Mouse (Mus musculus): ENCODE measurements around the gene Zfp423. TPM values are rescaled to one million over a fixed set of nuclear protein-coding genes. Genes with fewer than 3 reads are reported as not detected.

Zfp423 gene
- polyA plus RNA-seq, 1 experiment from 2014 or later: 27.9 TPM

GRCm38 (mm10) chr8:87701583-87701982, 257.8 kb downstream of the Zfp423 start:
- Histone ChIP-seq H3K36me3 (ENCODE audit: control insufficient read depth, insufficient read depth, low read length) (no peaks in the 10 kb centered on the region), H3K9me3 (replicated peaks; ENCODE audit: control insufficient read depth, low read length) (no peaks in the 10 kb centered on the region), H3K4me2 (ENCODE audit: low read length) (no peak overlapping the region), H3K4me3 (ENCODE audit: low read depth, low read length) (no peak overlapping the region), H3K4me1 (ENCODE audit: control insufficient read depth, insufficient read depth, low read length) (peaks cover 41% of the 10 kb centered on the region), H3K27me3 (replicated peaks; ENCODE audit: control insufficient read depth, insufficient read depth, low read length) (no peaks in the 10 kb centered on the region), H3K27ac (ENCODE audit: low read depth, low read length) (peak overlapping the region; percentile 87), H3K9ac (ENCODE audit: low read length) (no peak overlapping the region; the same call in 1 of the 2 replicates)
- WGBS: 63% methylated on average over 4 of the region's 4 CpGs
- ATAC-seq: 0 out of 2 replicates have a peak, but pooled peaks have one; percentile 6
- DNase-seq (ENCODE audit: low spot score): no peak

GRCm38 (mm10) chr8:87700321-87700720, 259.1 kb downstream of the Zfp423 start:
- H3K4me1 ChIP-seq (ENCODE audit: control insufficient read depth, insufficient read depth, low read length): peaks cover 45% of the 10 kb centered on the region
- H3K4me3 ChIP-seq (ENCODE audit: low read depth, low read length): no peak overlapping the region
- 62% methylated on average over 12 of the region's 12 CpGs for WGBS
- no peak overlapping the region for H3K9ac ChIP-seq (ENCODE audit: low read length)
- no peaks in the 10 kb centered on the region for H3K9me3 ChIP-seq (replicated peaks; ENCODE audit: control insufficient read depth, low read length)
- no peak overlapping the region for H3K27ac ChIP-seq (ENCODE audit: low read depth, low read length)
- DNase-seq (ENCODE audit: low spot score) (no peak), ATAC-seq (no peak)
- H3K27me3 ChIP-seq (replicated peaks; ENCODE audit: control insufficient read depth, insufficient read depth, low read length): no peaks in the 10 kb centered on the region
- no peaks in the 10 kb centered on the region for H3K36me3 ChIP-seq (ENCODE audit: control insufficient read depth, insufficient read depth, low read length)
- H3K4me2 ChIP-seq (ENCODE audit: low read length): no peak overlapping the region

DNA sequence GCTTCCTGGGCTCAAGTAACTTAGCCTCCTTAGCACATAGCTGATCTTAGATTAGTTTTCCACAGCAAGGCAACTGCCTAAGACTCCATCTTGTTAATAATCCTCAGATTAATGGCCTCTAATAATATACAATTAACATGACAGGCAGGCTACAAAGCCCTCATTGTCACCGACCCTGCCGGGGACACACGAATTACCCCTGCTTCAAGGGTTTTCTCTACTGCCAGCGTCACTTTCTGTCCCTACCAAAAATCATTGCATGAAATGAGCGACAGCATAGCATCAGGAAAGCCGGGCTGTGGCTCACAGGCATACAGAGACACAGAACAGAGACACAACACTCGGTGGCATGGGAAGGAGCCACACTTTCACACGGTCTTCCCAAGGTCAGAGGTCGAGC, 262.3 kb downstream of the Zfp423 start:
- DNase-seq (ENCODE audit: low spot score) (no peak), ATAC-seq (no peak)
- Histone ChIP-seq H3K4me2 (ENCODE audit: low read length) (no peak overlapping the region), H3K4me1 (ENCODE audit: control insufficient read depth, insufficient read depth, low read length) (peaks cover 36% of the 10 kb centered on the region), H3K27ac (ENCODE audit: low read depth, low read length) (peak overlapping the region; percentile 22; the same call in 1 of the 2 replicates), H3K27me3 (replicated peaks; ENCODE audit: control insufficient read depth, insufficient read depth, low read length) (no peaks in the 10 kb centered on the region), H3K9ac (ENCODE audit: low read length) (no peak overlapping the region; the same call in 1 of the 2 replicates), H3K36me3 (ENCODE audit: control insufficient read depth, insufficient read depth, low read length) (no peaks in the 10 kb centered on the region), H3K4me3 (ENCODE audit: low read depth, low read length) (no peak overlapping the region), H3K9me3 (replicated peaks; ENCODE audit: control insufficient read depth, low read length) (no peaks in the 10 kb centered on the region)
- WGBS: 17% methylated on average over 9 of the region's 9 CpGs

DNA sequence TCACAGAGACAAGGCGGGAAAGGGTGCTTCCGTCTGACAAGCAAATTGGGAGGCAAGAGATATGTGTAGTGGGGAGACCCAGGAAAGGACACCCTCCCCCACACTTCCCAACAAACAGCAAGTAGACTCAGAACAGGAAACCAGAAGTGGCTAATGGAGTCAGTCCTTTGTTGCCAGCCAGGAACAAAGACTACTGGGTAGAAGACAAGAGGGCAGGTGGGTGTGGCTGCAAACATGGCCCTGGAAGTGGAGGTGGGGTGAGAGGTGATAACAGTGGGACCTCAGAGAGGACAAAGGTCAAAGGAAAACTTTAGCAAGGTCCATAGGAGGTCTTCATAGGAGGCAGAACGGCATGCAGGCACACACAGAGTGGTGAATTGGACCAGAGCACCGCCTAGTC, 265.7 kb downstream of the Zfp423 start:
- Histone ChIP-seq H3K4me2 (ENCODE audit: low read length) (no peak overlapping the region), H3K36me3 (ENCODE audit: control insufficient read depth, insufficient read depth, low read length) (no peaks in the 10 kb centered on the region), H3K4me3 (ENCODE audit: low read depth, low read length) (no peak overlapping the region), H3K9me3 (replicated peaks; ENCODE audit: control insufficient read depth, low read length) (no peaks in the 10 kb centered on the region), H3K9ac (ENCODE audit: low read length) (no peak overlapping the region), H3K27me3 (replicated peaks; ENCODE audit: control insufficient read depth, insufficient read depth, low read length) (no peaks in the 10 kb centered on the region), H3K27ac (ENCODE audit: low read depth, low read length) (no peak overlapping the region), H3K4me1 (ENCODE audit: control insufficient read depth, insufficient read depth, low read length) (peaks cover 60% of the 10 kb centered on the region)
- ATAC-seq (no peak), DNase-seq (ENCODE audit: low spot score) (no peak)
- WGBS: 76% methylated on average over 4 of the region's 4 CpGs

DNA sequence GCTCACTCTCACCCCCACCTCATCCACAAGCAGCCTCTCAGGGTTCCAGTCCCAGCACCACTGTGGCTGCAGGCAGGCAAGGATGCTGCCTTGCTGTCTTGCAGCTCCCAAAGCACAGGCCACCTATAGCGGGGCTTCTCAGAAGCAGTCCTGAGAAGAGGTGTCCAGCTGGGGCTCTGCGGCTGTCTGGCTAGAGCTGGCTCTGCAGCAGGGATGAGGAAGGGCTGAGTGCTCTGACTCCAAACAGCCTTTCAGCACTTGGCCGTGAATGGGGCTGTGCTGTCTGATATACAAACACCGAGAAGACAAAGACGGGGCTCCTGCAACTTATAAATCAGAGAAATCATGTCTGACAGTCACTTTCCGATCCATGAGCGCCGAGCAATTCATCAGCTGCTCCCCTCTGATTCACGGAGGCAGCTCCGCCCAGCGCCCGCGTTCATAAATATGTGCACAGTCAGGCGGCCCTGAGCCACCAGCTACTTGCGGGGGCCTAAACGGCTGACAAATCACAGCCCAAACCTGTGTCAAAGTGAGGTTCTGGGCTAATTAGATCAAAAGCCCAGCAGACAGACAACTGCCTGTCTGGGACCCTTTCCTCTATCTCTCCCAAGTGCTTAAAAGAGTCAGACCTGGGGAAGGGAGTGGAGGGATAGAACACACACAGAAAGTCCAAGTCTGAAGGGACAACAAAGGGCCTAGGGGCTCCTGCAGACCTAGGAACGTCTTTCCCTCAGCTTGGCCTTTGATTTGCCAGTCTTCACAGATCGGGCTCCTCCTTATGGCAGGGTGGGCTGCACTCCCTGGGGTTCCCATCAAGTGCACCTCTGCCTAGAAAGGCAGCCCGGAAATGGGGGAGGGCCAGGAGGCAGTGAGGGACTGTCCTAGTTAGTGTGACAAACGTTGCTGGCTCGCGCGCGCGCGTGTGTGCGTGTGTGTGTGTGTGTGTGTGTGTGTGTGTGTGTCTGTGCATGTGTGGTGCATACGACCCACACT, 269.0 kb downstream of the Zfp423 start:
- Histone ChIP-seq H3K27ac (ENCODE audit: low read depth, low read length) (peak overlapping the region; percentile 91), H3K9me3 (replicated peaks; ENCODE audit: control insufficient read depth, low read length) (no peaks in the 10 kb centered on the region), H3K9ac (ENCODE audit: low read length) (peak overlapping the region; percentile 43), H3K27me3 (replicated peaks; ENCODE audit: control insufficient read depth, insufficient read depth, low read length) (no peaks in the 10 kb centered on the region), H3K4me2 (ENCODE audit: low read length) (peak overlapping the region; percentile 36), H3K4me1 (ENCODE audit: control insufficient read depth, insufficient read depth, low read length) (peaks cover 68% of the 10 kb centered on the region), H3K36me3 (ENCODE audit: control insufficient read depth, insufficient read depth, low read length) (0 out of 2 replicates have a peak, but pooled peaks cover 3% of the 10 kb centered on the region), H3K4me3 (ENCODE audit: low read depth, low read length) (no peak overlapping the region)
- WGBS: 23% methylated on average over 28 of the region's 28 CpGs
- peak; percentile 44 for ATAC-seq
- DNase-seq (ENCODE audit: low spot score): peak; percentile 79

DNA sequence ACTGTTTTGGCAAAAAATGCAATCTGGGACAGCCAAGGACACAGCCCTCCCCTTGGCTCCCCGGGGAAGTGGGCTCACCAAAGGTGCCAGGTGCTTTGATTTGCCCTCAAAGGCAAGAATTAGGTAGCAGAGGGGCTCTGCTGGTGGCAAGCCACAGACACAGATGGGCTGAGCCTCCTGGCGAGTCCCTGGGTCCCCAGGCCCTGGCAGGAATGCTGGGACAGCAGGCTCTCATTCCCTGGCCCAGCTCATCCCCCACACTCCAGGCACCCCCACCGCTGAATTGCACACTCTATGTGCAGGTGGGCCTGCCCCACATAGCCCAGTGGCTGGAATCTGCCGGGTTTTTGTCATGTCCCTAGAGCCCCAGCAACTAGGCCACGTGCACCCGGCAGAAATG, 270.2 kb downstream of the Zfp423 start:
- Histone ChIP-seq H3K9ac (ENCODE audit: low read length) (no peak overlapping the region), H3K27me3 (replicated peaks; ENCODE audit: control insufficient read depth, insufficient read depth, low read length) (no peaks in the 10 kb centered on the region), H3K4me3 (ENCODE audit: low read depth, low read length) (no peak overlapping the region), H3K4me1 (ENCODE audit: control insufficient read depth, insufficient read depth, low read length) (peaks cover 70% of the 10 kb centered on the region), H3K36me3 (ENCODE audit: control insufficient read depth, insufficient read depth, low read length) (0 out of 2 replicates have a peak, but pooled peaks cover 3% of the 10 kb centered on the region), H3K9me3 (replicated peaks; ENCODE audit: control insufficient read depth, low read length) (no peaks in the 10 kb centered on the region), H3K27ac (ENCODE audit: low read depth, low read length) (peak overlapping the region; percentile 91), H3K4me2 (ENCODE audit: low read length) (no peak overlapping the region)
- peak; percentile 49; the same call in 1 of the 2 replicates for ATAC-seq
- peak; percentile 61 for DNase-seq (ENCODE audit: low spot score)
- WGBS: 48% methylated on average over 6 of the region's 6 CpGs

GRCm38 (mm10) chr8:87688348-87688747, 271.0 kb downstream of the Zfp423 start:
- H3K4me3 ChIP-seq (ENCODE audit: low read depth, low read length): no peak overlapping the region
- no peaks in the 10 kb centered on the region for H3K9me3 ChIP-seq (replicated peaks; ENCODE audit: control insufficient read depth, low read length)
- 0 out of 2 replicates have a peak, but pooled peaks cover 3% of the 10 kb centered on the region for H3K36me3 ChIP-seq (ENCODE audit: control insufficient read depth, insufficient read depth, low read length)
- peaks cover 70% of the 10 kb centered on the region for H3K4me1 ChIP-seq (ENCODE audit: control insufficient read depth, insufficient read depth, low read length)
- H3K4me2 ChIP-seq (ENCODE audit: low read length): no peak overlapping the region
- DNase-seq (ENCODE audit: low spot score) (no peak), ATAC-seq (no peak)
- no peak overlapping the region for H3K9ac ChIP-seq (ENCODE audit: low read length)
- H3K27me3 ChIP-seq (replicated peaks; ENCODE audit: control insufficient read depth, insufficient read depth, low read length): no peaks in the 10 kb centered on the region
- 27% methylated on average over 4 of the region's 4 CpGs for WGBS
- H3K27ac ChIP-seq (ENCODE audit: low read depth, low read length): peak overlapping the region; percentile 91; the same call in 1 of the 2 replicates

DNA sequence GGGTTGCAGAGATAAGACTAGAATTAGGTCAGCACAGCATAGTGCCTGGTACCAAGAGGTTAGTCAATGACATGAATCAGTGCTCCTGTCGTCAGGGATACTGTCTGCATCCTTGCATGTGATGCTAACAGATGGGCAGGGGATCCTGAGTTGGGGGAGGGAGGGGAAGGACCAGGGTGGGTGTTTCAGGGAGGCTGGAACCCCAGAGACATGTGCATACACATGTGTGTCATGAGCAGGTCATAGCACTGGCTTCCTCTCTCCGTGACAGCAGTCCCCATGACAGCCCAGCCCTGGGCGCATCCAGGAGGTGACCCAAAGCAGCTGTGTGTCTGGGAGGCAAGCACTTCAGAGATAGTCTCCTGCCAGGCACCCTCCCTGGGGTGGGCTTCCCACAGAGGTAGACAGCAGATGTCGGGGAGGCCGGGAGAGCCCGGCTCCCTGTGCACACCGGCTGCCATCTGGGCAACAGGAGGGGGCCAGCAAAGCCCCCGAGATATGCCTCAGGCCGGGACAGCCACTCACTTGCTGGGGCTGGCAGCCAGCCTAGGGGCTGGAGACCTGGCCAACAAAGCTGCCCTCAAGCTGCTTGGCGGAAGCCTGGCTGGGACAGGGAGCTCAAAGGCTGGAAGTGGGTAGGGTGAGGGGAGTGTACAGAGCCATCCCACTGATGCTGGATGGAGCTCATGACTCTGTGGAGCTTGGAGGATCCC, 272.3 kb downstream of the Zfp423 start:
- Histone ChIP-seq H3K27ac (ENCODE audit: low read depth, low read length) (peak overlapping the region; percentile 75; the same call in 1 of the 2 replicates), H3K9ac (ENCODE audit: low read length) (no peak overlapping the region), H3K27me3 (replicated peaks; ENCODE audit: control insufficient read depth, insufficient read depth, low read length) (no peaks in the 10 kb centered on the region), H3K4me1 (ENCODE audit: control insufficient read depth, insufficient read depth, low read length) (peaks cover 65% of the 10 kb centered on the region), H3K4me3 (ENCODE audit: low read depth, low read length) (no peak overlapping the region), H3K4me2 (ENCODE audit: low read length) (no peak overlapping the region), H3K36me3 (ENCODE audit: control insufficient read depth, insufficient read depth, low read length) (0 out of 2 replicates have a peak, but pooled peaks cover 3% of the 10 kb centered on the region), H3K9me3 (replicated peaks; ENCODE audit: control insufficient read depth, low read length) (no peaks in the 10 kb centered on the region)
- WGBS: 48% methylated on average over 10 of the region's 10 CpGs
- ATAC-seq: peak; percentile 52
- DNase-seq (ENCODE audit: low spot score): peak; percentile 65
